ENCODE assay signal across 9 mouse cellular contexts in the genomic region with DNA sequence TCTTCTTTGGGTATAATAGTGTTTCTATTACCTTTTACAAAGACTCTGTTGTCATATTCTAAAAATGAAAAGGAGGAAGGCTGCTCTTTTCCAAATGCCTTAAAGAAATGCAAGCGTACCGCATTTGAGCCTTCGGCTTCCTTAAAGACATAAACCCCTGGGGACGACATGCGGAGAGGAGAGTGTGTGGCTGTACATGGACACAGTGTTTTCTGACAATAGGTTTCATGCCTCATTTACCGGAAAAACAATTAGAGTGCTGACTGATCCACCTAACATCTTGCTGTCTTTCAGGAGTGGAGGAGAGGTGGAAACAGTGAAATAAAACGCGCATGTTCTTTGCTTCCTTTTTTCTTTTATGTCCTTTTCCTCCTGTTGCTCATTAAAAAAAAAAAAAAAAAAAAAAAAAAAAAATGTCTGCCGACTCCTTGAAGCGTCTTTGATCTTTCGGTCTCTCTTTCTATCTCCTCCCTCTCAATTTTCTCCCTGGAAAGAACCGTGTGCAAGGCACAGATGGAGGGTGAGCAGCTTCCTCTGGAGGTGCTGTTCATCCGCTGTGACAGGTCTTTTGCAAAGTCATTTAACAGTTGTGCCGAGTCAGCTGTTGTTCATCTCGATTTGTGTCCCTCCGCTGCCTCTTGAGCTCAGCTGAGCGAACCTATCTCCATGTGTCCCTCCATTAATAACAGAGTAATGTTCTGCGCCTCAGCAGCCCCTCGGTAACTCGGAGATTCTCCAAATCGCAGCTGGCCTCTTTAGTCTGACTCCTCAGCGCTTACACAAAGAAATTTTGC.
A peak's percentile ranks its signal among the peaks of the same experiment; 100 is the strongest.
DNase-seq lines count a peak whose midpoint lies in the region; ATAC-seq lines count a peak whose summit lies in the region.
"Had no signal": no experiment of that assay in that cellular context is flagged by ENCODE, and none has a peak within 500 bp of the region (broad histone marks: within the 10 kb centered on the region; RNA-seq: fewer than 3 reads in every experiment).

No protein-coding gene starts in this region.

- peaks cover 5% of the 10 kb centered on the region; the same call in 1 of the 2 replicates for H3K4me1 ChIP-seq in forebrain, embryonic 16.5 days (replicated peaks; ENCODE audit: control insufficient read depth, insufficient read depth, low read length)
- H3K4me1 ChIP-seq: lung, embryonic 15.5 days had no signal

- peak; percentile 57; the same call in 1 of the 2 replicates for ATAC-seq in forebrain, embryonic 16.5 days

- H3K27me3 ChIP-seq in forebrain, embryonic 16.5 days (replicated peaks; ENCODE audit: control insufficient read depth, insufficient read depth, low read length), result no peaks in the 10 kb centered on the region
- H3K27me3 ChIP-seq: lung, embryonic 15.5 days had no signal

- H3K9me3 ChIP-seq in forebrain, embryonic 16.5 days (ENCODE audit: control insufficient read depth, low read length), result no peaks in the 10 kb centered on the region
- H3K9me3 ChIP-seq: lung, embryonic 15.5 days had no signal

- intact Hi-C loops in left cerebral cortex, postnatal 36 days (cut with DNase I), result no loop called here

- 23% methylated on average over 22 of the region's 22 CpGs for WGBS in forebrain, embryonic 16.5 days

- H3K4me2 ChIP-seq in forebrain, embryonic 16.5 days (ENCODE audit: low read length), result peak overlapping the region; percentile 49
- H3K4me2 ChIP-seq: lung, embryonic 15.5 days had no signal

- peak overlapping the region; percentile 27 for H3K4me3 ChIP-seq in forebrain, embryonic 16.5 days (replicated peaks; ENCODE audit: low read length)
- H3K4me3 ChIP-seq: lung, embryonic 15.5 days had no signal

- H3K36me3 ChIP-seq in forebrain, embryonic 16.5 days (ENCODE audit: control insufficient read depth, insufficient read depth), result no peaks in the 10 kb centered on the region
- H3K36me3 ChIP-seq: lung, embryonic 15.5 days had no signal

- H3K9ac ChIP-seq in forebrain, embryonic 16.5 days (replicated peaks; ENCODE audit: low read depth, low read length), result no peak overlapping the region
- H3K9ac ChIP-seq: lung, embryonic 15.5 days had no signal

- DNase-seq in frontal cortex, adult 2 months (ENCODE audit: extremely low spot score in 1 of 2, low spot score in 1 of 2), result peak; percentile 2 to 16
- DNase-seq in frontal cortex, postnatal 10 days (ENCODE audit: low spot score in 2 of 2), result no peak
- DNase-seq in left cerebral cortex, postnatal 36 days (ENCODE audit: low spot score in 2 of 2), result peak; percentile 5 to 6
- DNase-seq in retina, postnatal 7 days (ENCODE audit: low read depth, low spot score), result peak; percentile 3
- DNase-seq in c-Kit-positive CD71-positive TER-119-positive erythroid progenitor cells, embryonic 14.5 days (ENCODE audit: low spot score), result no peak
- no peak for DNase-seq in adrenal gland, adult 18-20 months (ENCODE audit: low spot score in 2 of 2)
- no peak for DNase-seq in spleen, postnatal 36 days (ENCODE audit: low spot score in 2 of 2)

- H3K27ac ChIP-seq in forebrain, embryonic 16.5 days (ENCODE audit: low read length), result no peak overlapping the region
- H3K27ac ChIP-seq: lung, embryonic 15.5 days had no signal

Comparison
In these comparisons a context has a peak if more than half of its experiments do, and no peak if none do; other contexts are left out.
1. DNase-seq: peak in frontal cortex, adult 2 months (2 of 2), left cerebral cortex, postnatal 36 days (2 of 2) and retina, postnatal 7 days (single experiment); none in frontal cortex, postnatal 10 days (0 of 2), c-Kit-positive CD71-positive TER-119-positive erythroid progenitor cells, embryonic 14.5 days (single experiment), adrenal gland, adult 18-20 months (0 of 2) and spleen, postnatal 36 days (0 of 2).